Mouse (Mus musculus): ENCODE results near the gene Cyp2j7.
"Not testable (repeated sequence)": the region's sequence is repeated elsewhere in the genome, so short reads cannot be mapped to it uniquely, and the experiment has no call there.

Gene Cyp2j7

DNA sequence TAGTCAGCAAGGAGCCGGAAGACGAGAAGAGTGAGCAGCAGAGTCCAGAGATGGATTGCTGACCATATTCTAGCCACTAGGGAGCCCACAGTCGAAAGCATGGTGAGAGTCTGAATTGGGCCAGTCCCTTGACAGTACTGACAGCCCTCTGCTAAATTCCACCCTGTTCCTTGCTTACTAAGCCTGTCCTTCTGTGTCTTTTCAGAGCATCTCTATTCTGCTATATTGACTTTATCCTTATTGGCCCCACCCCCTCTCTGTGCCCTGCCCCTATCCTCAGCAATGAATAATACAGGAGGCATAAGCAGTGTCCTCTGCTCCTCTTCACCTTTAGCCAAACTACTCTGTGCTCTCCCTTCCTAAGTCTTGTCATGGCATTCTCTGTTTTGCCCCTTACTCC lies at the start of gene Cyp2j7:
Cyp2j7 (minus strand) TSS at position 101 of the 400 bp plus-strand sequence.
- DNase-seq (ENCODE audit: low spot score in 2 of 2), result no peak

GRCm38 (mm10) chr4:96276896-96277295 lies 40.4 kb upstream of the Cyp2j7 start:
- not testable (repeated sequence) for DNase-seq (ENCODE audit: low spot score in 2 of 2)

DNA sequence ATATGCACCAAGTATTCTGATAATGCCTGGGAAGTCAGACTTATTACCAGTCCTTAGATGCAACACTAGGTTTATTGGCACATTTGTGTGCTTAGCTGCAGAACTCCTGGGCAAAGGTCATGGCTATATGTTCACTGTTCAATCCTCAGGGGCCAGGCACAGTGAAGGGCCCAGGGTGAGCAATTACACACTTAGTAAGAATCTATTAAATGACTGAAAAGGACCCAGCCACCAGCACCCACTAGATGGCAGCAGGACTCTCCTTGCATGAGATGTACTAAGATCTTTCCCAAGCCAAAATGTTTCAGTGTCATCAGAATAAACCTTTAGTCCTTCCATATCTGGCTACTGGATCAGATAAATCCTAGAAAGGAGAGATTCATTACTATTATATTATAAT lies 37.4 kb upstream of the Cyp2j7 start:
- DNase-seq (ENCODE audit: low spot score in 2 of 2), result no peak

GRCm38 (mm10) chr4:96196701-96197100 lies 39.8 kb downstream of the Cyp2j7 start:
- no peak for DNase-seq (ENCODE audit: low spot score in 2 of 2)

DNA sequence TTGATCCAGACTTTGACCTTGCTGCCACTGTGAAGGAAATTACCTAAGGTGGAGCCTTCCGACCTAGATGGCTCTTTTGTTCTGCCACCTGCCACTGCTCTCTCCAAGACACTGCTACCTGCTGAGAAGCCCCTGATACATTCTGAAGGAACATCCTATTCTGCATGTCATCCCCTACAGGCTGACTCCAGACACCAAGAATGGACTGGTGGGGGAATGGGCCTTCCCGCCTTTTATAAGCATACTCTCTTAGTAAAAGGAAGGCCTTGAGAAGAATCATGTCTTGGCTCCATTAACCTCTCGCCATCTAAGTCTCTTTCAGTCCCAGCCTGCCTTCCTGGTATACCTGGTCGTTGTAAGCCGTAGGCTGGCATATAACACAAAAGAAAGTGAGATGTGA lies 47.1 kb downstream of the Cyp2j7 start:
- not testable (repeated sequence) for DNase-seq (ENCODE audit: low spot score in 2 of 2)

GRCm38 (mm10) chr4:96188671-96189070 lies 47.8 kb downstream of the Cyp2j7 start:
- DNase-seq (ENCODE audit: low spot score in 2 of 2), result not testable (repeated sequence)

GRCm38 (mm10) chr4:96188146-96188545 lies 48.3 kb downstream of the Cyp2j7 start:
- DNase-seq (ENCODE audit: low spot score in 2 of 2), result not testable (repeated sequence)

DNA sequence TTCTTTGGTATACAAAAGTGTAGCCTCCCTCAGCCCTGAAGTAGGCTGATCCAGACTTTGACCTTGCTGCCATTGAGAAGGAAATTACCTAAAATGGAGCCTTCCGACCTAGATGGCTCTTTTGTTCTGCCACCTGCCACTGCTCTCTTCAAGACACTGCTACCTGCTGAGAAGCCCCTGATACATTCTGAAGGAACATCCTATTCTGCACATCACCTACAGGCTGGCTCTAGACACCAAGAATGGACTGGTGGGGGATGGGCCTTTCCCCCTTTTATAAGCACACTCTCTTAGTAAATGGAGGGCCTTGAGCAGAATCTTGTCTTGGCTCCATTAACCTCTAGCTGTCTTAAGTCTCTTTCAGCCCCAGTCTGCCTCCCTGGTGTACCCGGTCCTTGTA lies 51.7 kb downstream of the Cyp2j7 start:
- not testable (repeated sequence) for DNase-seq (ENCODE audit: low spot score in 2 of 2)

DNA sequence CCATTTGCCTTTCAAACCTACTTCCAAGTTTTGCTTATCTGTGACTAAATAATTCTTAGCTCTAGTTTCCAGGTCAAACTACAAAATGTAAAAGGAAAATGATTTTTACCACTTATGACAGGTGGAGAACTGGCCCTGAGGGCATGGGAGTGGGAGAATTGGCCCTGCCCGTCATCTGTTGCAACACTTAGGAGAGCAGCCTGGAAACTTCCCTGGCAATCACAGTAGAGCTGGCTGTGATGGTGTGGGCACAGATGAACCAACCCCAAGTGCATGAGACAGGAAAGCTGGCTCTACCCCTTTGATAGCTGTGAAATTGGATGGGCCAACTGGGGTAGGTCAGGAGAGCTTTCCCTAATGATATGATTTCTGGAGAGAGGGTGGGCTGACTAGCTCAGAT lies 73.6 kb downstream of the Cyp2j7 start:
- DNase-seq (ENCODE audit: low spot score in 2 of 2), result no peak

- DNase-seq (ENCODE audit: low spot score in 2 of 2), result no peak
These were observed 74.9 kb downstream of the Cyp2j7 start for GRCm38 (mm10) chr4:96161575-96161974.

Data from spleen, postnatal 14 days (tissue).